Mouse (Mus musculus) mouse embryonic stem cell (cell line): Measurements from ENCODE around the gene Cst9.

ENCODE experiments used
- in situ Hi-C, 2 experiments: fragments of 300-500 bp; cut with MboI; formaldehyde crosslinking; loops; 1 replicate in 1 of 2; 3 replicates in 1 of 2; pipeline ENCODE4 v1.14.3; 2019 to 2020; ENCODE audit warnings: low sequenced_read_pairs in 2 of 2, low pct_unique_long_range_greater_than_20kb in 1 of 2, mixed read lengths in 1 of 2; ENCODE audit not compliant: unreplicated experiment in 1 of 2

The Cst9 gene

DNA sequence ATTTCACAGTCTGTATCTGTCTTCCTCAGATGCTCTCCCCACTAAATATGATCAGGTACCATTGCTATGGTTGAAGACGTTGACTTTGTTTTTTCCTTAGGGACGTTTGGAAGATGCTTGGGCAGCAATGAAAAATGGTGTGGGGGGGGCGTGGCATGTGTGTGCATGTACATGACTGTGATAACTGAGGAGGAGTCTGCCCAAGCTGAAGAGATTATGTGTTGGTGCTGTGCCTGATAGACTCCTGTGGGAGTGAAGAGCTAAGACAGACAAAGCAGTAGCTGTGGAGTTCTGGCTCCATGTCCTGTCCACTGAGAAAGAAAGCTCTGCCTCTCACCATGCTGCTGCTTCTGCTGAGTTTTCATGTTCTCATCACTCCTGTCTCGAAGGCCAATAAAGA is at the start of gene Cst9:
Gene Cst9, plus strand, starts transcription at position 236 of the 400 bp plus-strand sequence.
- in situ Hi-C loops: loop anchor here in 1 of 2 experiments (5.0 kb wide), 1 partner anchor 83 kb away; the partner anchor contains the start of gene Cstl1

- in situ Hi-C loops: no loop called here
Observed at GRCm38 (mm10) chr2:148789142-148789541, 45.8 kb upstream of the Cst9 start, which contains the start of gene Cst12. Gene Cst12, plus strand, starts transcription at chr2:148789361.

GRCm38 (mm10) chr2:148798485-148798884 is 36.5 kb upstream of the Cst9 start, which contains the start of gene Cst8:
Gene Cst8, plus strand, starts transcription at chr2:148798785.
- in situ Hi-C loops: no loop called here

- in situ Hi-C loops: no loop called here
Observed at GRCm38 (mm10) chr2:148801491-148801921, 33.4 kb upstream of the Cst9 start.

DNA sequence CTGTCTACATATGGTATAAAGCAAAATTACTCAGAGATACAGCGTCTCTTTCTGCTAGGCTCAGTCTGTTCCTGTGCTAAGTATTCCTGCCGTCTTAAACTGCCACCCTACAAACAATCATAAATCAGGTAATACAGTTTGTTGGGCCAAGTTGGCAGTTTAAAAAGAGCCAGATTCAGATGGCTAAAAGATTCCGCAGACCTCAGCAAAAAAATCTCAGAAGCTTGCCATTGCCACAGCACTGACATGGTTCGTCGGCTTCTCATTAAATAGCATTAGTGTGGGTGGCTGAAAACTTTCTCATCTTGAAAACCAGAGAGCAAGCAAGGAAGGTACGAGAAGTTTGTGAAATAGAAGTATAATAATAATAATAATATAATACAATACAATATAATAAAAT is 28.3 kb upstream of the Cst9 start:
- in situ Hi-C loops: no loop called here

- in situ Hi-C loops: no loop called here
Observed at GRCm38 (mm10) chr2:148819909-148820308, 15.0 kb upstream of the Cst9 start, which contains the start of gene Cst13. Gene Cst13, plus strand, starts transcription at chr2:148820081.

DNA sequence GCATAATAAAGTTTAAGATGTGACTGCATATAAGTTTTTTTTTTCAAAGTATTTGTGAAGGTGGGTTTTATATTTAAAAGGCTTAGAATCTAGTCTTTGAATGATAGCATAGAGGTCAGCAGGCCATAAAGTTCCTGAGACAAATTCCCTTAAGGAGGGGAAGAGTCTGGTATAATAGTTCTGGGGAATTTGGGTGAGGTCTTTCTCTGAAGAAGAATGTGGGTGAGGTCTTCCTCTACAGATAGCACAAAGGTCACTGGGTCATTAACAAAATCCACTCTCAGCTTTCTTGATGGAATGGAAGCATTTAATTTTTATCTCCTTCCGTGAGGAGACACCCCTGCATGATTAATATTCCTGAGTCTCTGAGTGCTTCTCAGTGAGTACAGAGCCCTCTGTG is 9.0 kb upstream of the Cst9 start:
- in situ Hi-C loops: no loop called here

GRCm38 (mm10) chr2:148838075-148838777 is 3.3 kb downstream of the Cst9 start:
- in situ Hi-C loops: loop anchor here in 1 of 2 experiments (5.0 kb wide), 1 partner anchor 86 kb away; the partner anchor contains the start of gene Cstl1

DNA sequence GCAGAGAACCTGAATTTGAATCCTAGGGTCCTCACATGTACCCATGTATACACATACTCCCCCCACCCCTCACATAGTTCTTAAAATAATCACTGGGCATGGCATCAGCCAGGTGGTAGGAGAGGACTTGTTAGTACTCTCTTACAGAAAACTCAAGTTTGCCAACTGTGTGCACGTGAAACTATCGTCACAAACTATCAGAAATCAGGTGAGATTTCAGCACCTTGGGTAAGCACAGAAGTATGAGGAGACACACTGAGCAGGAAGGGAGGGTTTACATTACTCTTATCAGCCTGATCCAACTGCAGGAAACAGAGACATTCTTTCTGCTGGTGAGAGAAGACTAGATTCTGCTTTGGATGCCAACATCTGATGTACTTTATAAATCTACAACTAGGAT is 4.3 kb downstream of the Cst9 start:
- in situ Hi-C loops: loop anchor here in 1 of 2 experiments (5.0 kb wide), 1 partner anchor 87 kb away; the partner anchor contains the start of gene Cstl1

- in situ Hi-C loops: loop anchor here (5.0 to 10.0 kb wide), 2 partner anchors 51 to 53 kb away; no protein-coding TSS in a partner anchor
Observed at GRCm38 (mm10) chr2:148851116-148851906, 16.4 kb downstream of the Cst9 start.

- in situ Hi-C loops: loop anchor here in 1 of 2 experiments (10.0 kb wide), 1 partner anchor 48 kb away; no protein-coding TSS in a partner anchor
Observed at GRCm38 (mm10) chr2:148856630-148857400, 21.9 kb downstream of the Cst9 start.

DNA sequence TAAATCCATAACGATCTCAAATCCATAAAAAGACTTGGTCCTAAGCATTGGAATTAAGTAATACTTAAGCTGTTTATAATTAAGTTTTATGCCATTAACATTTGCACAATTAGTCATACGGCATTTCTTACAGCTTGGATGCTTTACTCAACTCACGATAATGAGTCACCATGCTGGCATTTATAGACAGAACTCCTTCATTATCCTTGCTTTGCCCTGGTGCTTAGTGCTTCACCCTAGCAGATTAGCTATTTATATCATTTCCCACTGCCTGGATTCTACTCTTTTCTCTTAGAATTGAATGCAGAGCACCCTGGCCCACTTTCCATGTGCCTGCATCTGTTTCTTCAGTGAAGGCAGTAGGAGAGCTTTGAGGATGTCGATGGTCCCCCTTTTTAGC is 22.6 kb downstream of the Cst9 start:
- in situ Hi-C loops: loop anchor here in 1 of 2 experiments (10.0 kb wide), 1 partner anchor 47 kb away; no protein-coding TSS in a partner anchor

GRCm38 (mm10) chr2:148860993-148861392 is 26.0 kb downstream of the Cst9 start:
- in situ Hi-C loops: no loop called here

DNA sequence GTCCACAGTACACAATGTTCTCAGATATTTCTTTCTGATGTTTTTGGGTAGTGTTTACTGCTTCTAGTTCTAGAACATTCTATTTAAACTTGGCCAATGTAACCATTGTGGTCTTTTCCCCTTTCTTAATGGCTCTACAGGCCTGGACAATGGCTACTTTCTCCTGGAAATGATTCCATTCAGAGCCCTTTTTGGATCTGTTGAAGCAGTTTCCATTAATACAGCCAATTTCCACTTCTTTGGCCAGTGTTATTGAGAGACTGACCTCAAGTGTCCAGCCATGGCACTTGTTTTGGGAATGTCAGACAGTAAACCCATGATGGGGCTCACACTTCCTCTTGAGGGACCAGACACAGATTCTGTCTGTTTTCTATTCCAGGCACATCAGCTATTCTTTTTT is 26.7 kb downstream of the Cst9 start:
- in situ Hi-C loops: no loop called here

GRCm38 (mm10) chr2:148864966-148865365 is 30.0 kb downstream of the Cst9 start, which contains the start of gene 9230104L09Rik:
Gene 9230104L09Rik, minus strand, starts transcription at chr2:148865038.
- in situ Hi-C loops: no loop called here

- in situ Hi-C loops: no loop called here
Observed at GRCm38 (mm10) chr2:148868959-148869358, 34.0 kb downstream of the Cst9 start.

DNA sequence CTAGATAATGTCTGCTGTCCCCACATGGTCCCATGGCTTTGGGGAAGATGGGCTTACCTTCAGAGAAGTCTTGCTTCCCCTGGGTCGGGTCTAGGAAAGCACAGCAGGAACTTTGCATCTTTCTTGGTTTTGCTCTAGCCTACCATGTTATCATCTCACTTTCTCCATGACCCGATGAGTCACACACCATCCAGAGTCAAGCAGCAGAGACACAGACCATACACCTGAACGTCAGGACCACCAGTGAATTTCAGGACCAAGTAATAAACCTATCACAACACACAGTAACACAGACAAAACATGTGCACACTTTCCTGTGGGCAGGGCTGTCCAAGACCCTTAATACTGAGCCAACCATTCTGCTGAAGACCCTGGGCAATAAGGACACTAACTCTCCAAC is 35.6 kb downstream of the Cst9 start:
- in situ Hi-C loops: no loop called here

DNA sequence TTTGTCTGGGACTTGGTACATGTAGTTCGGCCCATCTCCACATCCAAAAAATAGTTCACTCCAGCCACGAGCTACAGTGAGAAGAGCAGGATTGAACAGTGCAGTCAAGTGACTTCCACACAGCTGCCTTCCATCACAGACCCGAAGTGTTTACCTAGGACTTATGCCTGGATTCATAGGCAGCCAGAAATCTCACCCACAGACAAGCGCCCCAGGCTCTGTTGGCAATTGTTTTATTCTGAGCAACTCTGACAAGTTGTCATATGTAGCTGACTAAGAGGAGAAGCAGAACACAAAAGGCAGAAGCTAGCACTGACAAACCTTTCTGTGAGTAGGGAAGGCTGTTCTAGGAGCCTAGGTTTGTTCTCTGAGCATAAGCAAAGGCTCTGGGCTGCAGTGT is 37.9 kb downstream of the Cst9 start:
- in situ Hi-C loops: no loop called here
